Mouse (Mus musculus) lung, embryonic 14.5 days (tissue): ENCODE data around the gene Adamtsl5. TPM values are rescaled to one million over a fixed set of nuclear protein-coding genes. Genes with fewer than 3 reads are reported as not detected.

Source experiments
- ATAC-seq: fragments of 200-750 bp; cut with Nextera tagmentation; 2 replicates; pipeline ENCODE4 v1.8.0; 2017; ENCODE audit warnings: mild to moderate bottlenecking, moderate TSS enrichment, moderate library complexity; ENCODE audit not compliant: insufficient read depth
- DNase-seq: peaks from one replicate; pipeline ENCODE4 v3.0.0-alpha.2; 2015
- H3K27ac ChIP-seq: fragments of 300-500 bp; sonication (generic); 2 replicates; pipeline ENCODE4 v1.5.1; 2014; ENCODE audit warnings: low read depth, mild to moderate bottlenecking, moderate library complexity
- H3K27me3 ChIP-seq: fragments of 300-500 bp; sonication (generic); 2 replicates; pipeline ENCODE4 v1.6.1; 2014; ENCODE audit warnings: low read length, control low read depth; ENCODE audit not compliant: insufficient read depth
- H3K36me3 ChIP-seq: fragments of 300-500 bp; sonication (generic); 2 replicates; pipeline ENCODE4 v1.6.1; 2014; ENCODE audit warnings: control low read depth; ENCODE audit not compliant: insufficient read depth
- H3K4me1 ChIP-seq: fragments of 300-500 bp; sonication (generic); 2 replicates; pipeline ENCODE4 v1.6.1; 2014; ENCODE audit warnings: antibody characterized with exemption, control low read depth; ENCODE audit not compliant: insufficient read depth
- H3K4me2 ChIP-seq: fragments of 300-500 bp; sonication (generic); 2 replicates; pipeline ENCODE4 v1.6.1; 2014; ENCODE audit warnings: mild to moderate bottlenecking
- H3K4me3 ChIP-seq: fragments of 300-500 bp; sonication (generic); 2 replicates; pipeline ENCODE4 v1.5.1; 2014; ENCODE audit warnings: low read depth, low read length
- H3K9ac ChIP-seq: fragments of 300-500 bp; sonication (generic); 2 replicates; pipeline ENCODE4 v1.6.1; 2014
- H3K9me3 ChIP-seq: fragments of 300-500 bp; sonication (generic); 2 replicates; pipeline ENCODE4 v1.6.1; 2016; ENCODE audit warnings: low read depth, low read length, control low read depth
- CTCF ChIP-seq: IDR thresholded peaks from 2 replicates; pipeline ENCODE4 v1.5.1; 2016; ENCODE audit warnings: antibody characterized with exemption, low read depth
- WGBS: fragments of 180-500 bp; shearing (Covaris S2); extraction: QIAGEN DNeasy Blood & Tissue Kit; methylation state at CpG from one replicate; pipeline ENCODE4 v1.1.7; 2014; 5-methylcytosine and 5-hydroxymethylcytosine counted together
- microRNA-seq: library from miRNA; unstranded; fragments of <30 nt; microRNA quantifications from one replicate; pipeline ENCODE4, GENCODE M21; 2016; ENCODE audit warnings: borderline number of aligned reads
- polyA plus RNA-seq: library from polyadenylated mRNA; unstranded; fragments of >200 nt; fragmentation: Nextera tagmentation; extraction: Ambion mirVana; gene quantifications from 2 replicates; pipeline ENCODE4 v1.2.1, GENCODE M21; 2014

Adamtsl5 gene
- polyA plus RNA-seq, 1 experiment from 2014 or later, result 0.68 TPM

DNA sequence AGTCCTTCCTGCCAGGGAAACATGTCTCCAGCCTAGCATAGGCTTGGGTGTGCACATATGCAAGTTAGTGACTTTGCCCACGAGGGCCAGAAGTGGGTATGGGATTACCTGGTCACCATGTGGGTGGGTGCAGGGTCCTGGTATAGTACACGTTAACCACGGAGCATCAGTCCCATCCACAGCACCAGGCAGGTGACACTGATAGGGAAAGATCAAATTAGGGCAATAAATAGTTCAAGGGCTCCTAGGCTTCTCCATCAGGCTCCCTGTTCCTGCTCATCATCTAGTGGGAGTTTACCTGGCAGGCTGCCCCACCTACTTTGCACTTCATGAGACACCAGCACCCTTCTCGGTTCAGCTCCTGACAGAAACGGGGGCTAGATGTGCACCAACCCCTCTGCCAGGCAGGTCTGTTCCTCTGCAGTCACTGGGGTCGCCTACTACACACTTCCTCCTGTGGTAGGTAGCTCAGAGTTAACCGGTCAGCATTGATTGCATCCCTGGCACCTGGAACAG lies 53.4 kb downstream of the Adamtsl5 start:
- Histone ChIP-seq H3K4me2 (peak overlapping the region; percentile 53; the same call in 1 of the 2 replicates), H3K9ac (no peak overlapping the region), H3K27me3 (peaks cover 32% of the 10 kb centered on the region), H3K9me3 (no peaks in the 10 kb centered on the region), H3K36me3 (peaks cover 25% of the 10 kb centered on the region), H3K4me1 (no peaks in the 10 kb centered on the region), H3K27ac (no peak overlapping the region), H3K4me3 (no peak overlapping the region; the same call in 1 of the 2 replicates)
- no peak for TF ChIP-seq CTCF
- WGBS, result 46% methylated on average over 7 of the region's 7 CpGs
- DNase-seq (no peak), ATAC-seq (no peak)

DNA sequence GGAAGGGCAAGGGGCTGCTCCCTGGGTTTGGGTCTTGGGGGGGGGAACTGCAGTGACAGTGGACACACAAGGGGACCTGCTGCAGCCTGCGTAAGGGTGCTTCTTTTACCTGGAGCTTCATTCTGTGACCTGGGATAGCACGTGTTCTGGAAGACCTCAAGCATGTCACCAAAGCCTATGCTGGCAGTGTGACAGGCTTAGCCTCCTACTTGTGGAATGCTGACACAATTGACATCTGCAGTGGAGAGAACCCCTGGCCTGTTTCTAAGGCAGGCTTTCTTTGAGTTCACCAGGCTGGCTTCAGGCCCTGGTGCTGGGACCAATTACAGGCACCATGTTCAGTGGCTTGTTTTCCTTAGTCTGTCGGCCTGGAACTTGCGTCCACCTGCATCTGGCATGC lies 53.9 kb downstream of the Adamtsl5 start:
- Histone ChIP-seq H3K4me3 (peak overlapping the region; percentile 9; the same call in 1 of the 2 replicates), H3K27me3 (peaks cover 27% of the 10 kb centered on the region), H3K4me2 (peak overlapping the region; percentile 98; the same call in 1 of the 2 replicates), H3K36me3 (peaks cover 25% of the 10 kb centered on the region), H3K4me1 (no peaks in the 10 kb centered on the region), H3K27ac (no peak overlapping the region), H3K9me3 (no peaks in the 10 kb centered on the region), H3K9ac (no peak overlapping the region)
- TF ChIP-seq CTCF, result no peak
- ATAC-seq, result no peak
- DNase-seq, result no peak
- 68% methylated on average over 4 of the region's 4 CpGs for WGBS

DNA sequence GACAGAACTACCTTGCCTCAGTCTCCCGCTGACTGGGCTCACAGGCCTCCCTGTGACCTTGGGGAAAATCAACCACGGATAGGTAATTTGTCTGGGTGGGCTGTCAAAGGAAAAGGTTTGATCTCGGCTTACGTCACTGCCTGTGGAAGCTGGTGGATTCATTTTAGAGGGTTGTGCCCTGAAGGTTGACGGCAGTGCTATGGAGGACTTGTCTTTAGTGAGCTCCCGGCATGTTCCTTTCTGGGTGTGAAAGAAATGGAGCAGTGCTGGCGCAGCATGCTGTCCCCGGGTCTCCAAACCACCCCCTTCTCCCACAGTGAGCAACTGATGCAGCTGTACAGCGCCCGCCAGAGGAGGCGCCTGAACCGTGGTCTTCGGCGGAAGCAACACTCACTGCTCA lies 54.9 kb downstream of the Adamtsl5 start:
- Histone ChIP-seq H3K4me3 (peak overlapping the region; percentile 96), H3K9ac (peak overlapping the region; percentile 100), H3K4me1 (no peaks in the 10 kb centered on the region), H3K36me3 (peaks cover 33% of the 10 kb centered on the region), H3K27ac (peak overlapping the region; percentile 95), H3K4me2 (peak overlapping the region; percentile 98), H3K27me3 (peaks cover 17% of the 10 kb centered on the region), H3K9me3 (no peaks in the 10 kb centered on the region)
- 20% methylated on average over 14 of the region's 14 CpGs for WGBS
- 0 out of 2 replicates have a peak, but pooled peaks have one; percentile 8 for TF ChIP-seq CTCF
- ATAC-seq, result no peak
- peak; percentile 34 for DNase-seq

DNA sequence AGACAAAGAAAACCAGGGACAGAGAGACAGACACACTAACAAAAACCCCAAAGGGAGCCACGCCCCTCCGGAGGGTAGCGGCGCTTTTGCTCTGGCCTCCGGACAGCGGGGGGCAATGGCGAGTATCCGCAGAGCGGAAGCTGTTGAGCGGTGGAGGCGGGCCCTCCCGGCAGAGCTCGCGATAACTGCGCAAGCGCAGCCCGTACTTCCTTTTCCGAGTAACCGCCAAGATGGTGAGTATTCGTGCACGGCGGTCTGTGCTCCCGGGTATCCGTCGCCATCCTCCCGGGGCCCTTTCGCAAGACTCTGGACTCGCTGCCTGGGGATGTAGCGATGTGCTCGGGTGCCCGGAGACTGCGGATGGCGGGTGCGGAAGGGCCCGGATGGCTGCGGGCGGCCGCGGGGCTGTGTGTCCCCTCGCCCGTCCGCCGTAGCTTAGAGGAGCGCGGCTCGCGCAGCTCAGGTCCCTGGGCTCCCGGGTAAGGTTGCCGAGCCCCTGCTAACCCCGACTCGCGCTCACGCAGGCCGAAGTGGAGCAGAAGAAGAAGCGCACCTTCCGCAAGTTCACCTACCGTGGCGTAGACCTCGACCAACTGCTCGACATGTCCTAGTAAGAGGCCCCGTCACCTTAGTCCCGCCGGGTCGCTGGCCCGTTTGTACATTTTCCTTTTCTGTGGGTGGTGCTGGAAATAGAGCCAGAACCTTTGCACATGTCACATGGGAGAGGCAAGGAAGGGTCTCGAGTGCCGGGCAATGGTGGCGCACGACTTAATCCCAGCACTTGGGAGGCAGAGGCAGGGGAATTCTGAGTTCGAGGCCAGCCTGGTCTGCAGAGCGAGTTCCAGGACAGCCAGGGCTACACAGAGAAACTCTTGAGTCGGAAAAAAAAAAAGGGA lies 55.7 kb downstream of the Adamtsl5 start, which contains the start of gene Rps15:
Gene Rps15 (plus strand): TSS at position 203 of the 896 bp plus-strand sequence.
- Histone ChIP-seq H3K27me3 (peaks cover 9% of the 10 kb centered on the region; the same call in 1 of the 2 replicates), H3K4me1 (no peaks in the 10 kb centered on the region), H3K36me3 (peaks cover 41% of the 10 kb centered on the region), H3K4me3 (peak within 1 kb of the TSS; percentile 96), H3K9ac (peak within 1 kb of the TSS; percentile 100), H3K27ac (peak within 1 kb of the TSS; percentile 95), H3K9me3 (no peaks in the 10 kb centered on the region), H3K4me2 (peak within 1 kb of the TSS; percentile 98)
- WGBS, result under 1% methylated on average over 70 of the region's 72 CpGs
- TF ChIP-seq CTCF, result peak; percentile 76
- DNase-seq, result peak; percentile 99
- ATAC-seq, result peak; percentile 86

Small RNA genes within 50 kb of the gene (microRNA-seq; reads per million reads assigned to microRNA genes)
- not detected for gene Gm22721

Other genes starting within 250 kb of the Adamtsl5 start
- gene Sbno2, start 242.8 kb downstream of the Adamtsl5 start, polyA plus RNA-seq, result 13.9 and 16.3 TPM in 2 replicates
- gene Stk11, start 232.6 kb downstream of the Adamtsl5 start, polyA plus RNA-seq, result 28.7 and 29.7 TPM in 2 replicates
- gene Atp5d, start 209.8 kb downstream of the Adamtsl5 start, polyA plus RNA-seq, result 493 and 529 TPM in 2 replicates
- 3.8 and 5.5 TPM in 2 replicates for gene Cbarp, start 207.6 kb downstream of the Adamtsl5 start, polyA plus RNA-seq
- gene Midn, start 200.1 kb downstream of the Adamtsl5 start, polyA plus RNA-seq, result 32.6 and 34.2 TPM in 2 replicates
- gene Cirbp, start 182.4 kb downstream of the Adamtsl5 start, polyA plus RNA-seq, result 71.8 and 71.9 TPM in 2 replicates
- 8.3 and 9.7 TPM in 2 replicates for gene 1600002K03Rik, start 175.5 kb downstream of the Adamtsl5 start, polyA plus RNA-seq
- gene Efna2, start 168.9 kb downstream of the Adamtsl5 start, polyA plus RNA-seq, result 19.6 and 22.7 TPM in 2 replicates
- 56.8 and 63.4 TPM in 2 replicates for gene Mum1, start 122.0 kb downstream of the Adamtsl5 start, polyA plus RNA-seq
- 318 and 319 TPM in 2 replicates for gene Ndufs7, start 99.3 kb downstream of the Adamtsl5 start, polyA plus RNA-seq
- gene Gamt, start 87.4 kb downstream of the Adamtsl5 start, polyA plus RNA-seq, result 26.8 and 29.4 TPM in 2 replicates
- gene Dazap1, start 86.9 kb downstream of the Adamtsl5 start, polyA plus RNA-seq, result 44.9 and 49.3 TPM in 2 replicates
- 1,192 and 1,202 TPM in 2 replicates for gene Rps15, start 56.0 kb downstream of the Adamtsl5 start, polyA plus RNA-seq
- gene Apc2, start 52.4 kb downstream of the Adamtsl5 start, polyA plus RNA-seq, result 0.62 and 0.96 TPM in 2 replicates
- 41.7 and 41.8 TPM in 2 replicates for gene 2310011J03Rik, start 27.9 kb downstream of the Adamtsl5 start, polyA plus RNA-seq
- 3.8 and 4.2 TPM in 2 replicates for gene Pcsk4, start 18.9 kb downstream of the Adamtsl5 start, polyA plus RNA-seq
- gene Reep6, start 18.5 kb downstream of the Adamtsl5 start, polyA plus RNA-seq, result 10.5 and 12.2 TPM in 2 replicates
- 0.61 and 0.77 TPM in 2 replicates for gene Plk5, start 8.0 kb upstream of the Adamtsl5 start, polyA plus RNA-seq
- gene Mex3d, start 39.2 kb upstream of the Adamtsl5 start, polyA plus RNA-seq, result 7.4 and 8.6 TPM in 2 replicates
- 224 and 268 TPM in 2 replicates for gene Mbd3, start 51.1 kb upstream of the Adamtsl5 start, polyA plus RNA-seq
- gene Uqcr11, start 58.4 kb upstream of the Adamtsl5 start, polyA plus RNA-seq, result 663 and 669 TPM in 2 replicates
- gene Tcf3, start 85.2 kb upstream of the Adamtsl5 start, polyA plus RNA-seq, result 148 and 175 TPM in 2 replicates
- not detected in 2 replicates for gene Onecut3, start 146.4 kb upstream of the Adamtsl5 start, polyA plus RNA-seq
- gene Atp8b3, start 190.7 kb upstream of the Adamtsl5 start, polyA plus RNA-seq, result 0.09 and 0.14 TPM in 2 replicates
- gene Rexo1, start 213.1 kb upstream of the Adamtsl5 start, polyA plus RNA-seq, result 27.8 and 34.5 TPM in 2 replicates
- 9.5 and 11.8 TPM in 2 replicates for gene Klf16, start 228.9 kb upstream of the Adamtsl5 start, polyA plus RNA-seq
- 151 and 153 TPM in 2 replicates for gene Abhd17a, start 241.9 kb upstream of the Adamtsl5 start, polyA plus RNA-seq